Mouse (Mus musculus) left cerebral cortex, adult 11 months (tissue): ENCODE results near the gene Olfr141.

ENCODE experiments used
- DNase-seq: peaks from one replicate; pipeline ENCODE4 v3.0.0; 2022; ENCODE audit warnings: low spot score

Gene Olfr141

GRCm38 (mm10) chr2:86809918-86810317 is at the start of gene Olfr141:
Olfr141 (minus strand) TSS chr2:86810018.
- no peak for DNase-seq

- DNase-seq = no peak
Measured at GRCm38 (mm10) chr2:86851596-86851995, 41.8 kb upstream of the Olfr141 start, which contains the start of gene Olfr1095. Olfr1095 (minus strand) TSS chr2:86851696.

GRCm38 (mm10) chr2:86824363-86824762 is 14.5 kb upstream of the Olfr141 start, which contains the start of gene Olfr1094:
Olfr1094 (plus strand) TSS chr2:86824663.
- DNase-seq = no peak

GRCm38 (mm10) chr2:86782179-86782578 is 27.6 kb downstream of the Olfr141 start, which contains the start of gene Olfr1093:
Olfr1093 (plus strand) TSS chr2:86782479.
- no peak for DNase-seq

- no peak for DNase-seq
Measured at GRCm38 (mm10) chr2:86761050-86761449, 48.8 kb downstream of the Olfr141 start.

GRCm38 (mm10) chr2:86758893-86759292 is 50.9 kb downstream of the Olfr141 start, which contains the start of gene Olfr1090:
Olfr1090 (minus strand) TSS chr2:86758993.
- DNase-seq = no peak
